Mouse (Mus musculus) liver, adult 2 months (tissue): ENCODE data around the gene Itpka.

Experiments used
- CTCF ChIP-seq: fragments of 200-500 bp; IDR thresholded peaks from 2 replicates; pipeline ENCODE4 v1.5.1; 2011; ENCODE audit warnings: low read depth, low read length, control low read depth
- POLR2A ChIP-seq: fragments of 200-500 bp; IDR thresholded peaks from 2 replicates; pipeline ENCODE4 v1.6.1; 2011; ENCODE audit warnings: low read length, control low read depth; ENCODE audit not compliant: insufficient read depth; ENCODE audit errors: extremely low read depth

GRCm38 (mm10) chr2:119758844-119759835 lies 17.0 kb downstream of the Itpka start:
- TF ChIP-seq POLR2A (no peak), CTCF (no peak)
